Mouse (Mus musculus) ovary, postnatal 36 days (tissue): ENCODE results near the gene Zfp523.
"Not testable (repeated sequence)": the region's sequence is repeated elsewhere in the genome, so short reads cannot be mapped to it uniquely, and the experiment has no call there.

Experiments
- DNase-seq: peaks from one replicate; pipeline ENCODE4 v3.0.0; 2022; ENCODE audit warnings: low spot score, mixed read lengths

The Zfp523 gene

GRCm38 (mm10) chr17:28209457-28210110 lies 32.7 kb downstream of the Zfp523 start:
- DNase-seq, result no peak

GRCm38 (mm10) chr17:28211921-28212341 lies 35.0 kb downstream of the Zfp523 start:
- DNase-seq, result no peak

DNA sequence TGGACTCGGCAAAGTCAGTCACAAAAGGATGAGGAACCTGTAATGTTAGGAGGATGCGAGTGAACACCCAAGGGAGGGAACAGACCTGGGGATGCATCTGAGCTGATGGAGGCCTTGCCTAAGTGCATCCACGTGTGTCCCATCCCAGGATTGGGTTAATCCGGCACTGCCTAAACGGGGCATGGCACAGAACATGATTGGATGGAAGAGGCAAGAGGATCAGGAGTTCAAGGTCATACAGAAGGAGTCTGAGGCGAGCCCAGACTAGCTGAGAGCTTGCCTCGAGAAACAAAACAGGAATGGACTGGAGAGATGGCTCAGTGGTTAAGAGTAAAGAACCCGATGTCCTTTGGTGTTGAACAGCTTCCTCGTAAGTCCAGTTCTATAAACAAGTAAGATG lies 35.5 kb downstream of the Zfp523 start:
- no peak for DNase-seq

- DNase-seq, result no peak
These were observed 36.3 kb downstream of the Zfp523 start for GRCm38 (mm10) chr17:28213236-28213635.

DNA sequence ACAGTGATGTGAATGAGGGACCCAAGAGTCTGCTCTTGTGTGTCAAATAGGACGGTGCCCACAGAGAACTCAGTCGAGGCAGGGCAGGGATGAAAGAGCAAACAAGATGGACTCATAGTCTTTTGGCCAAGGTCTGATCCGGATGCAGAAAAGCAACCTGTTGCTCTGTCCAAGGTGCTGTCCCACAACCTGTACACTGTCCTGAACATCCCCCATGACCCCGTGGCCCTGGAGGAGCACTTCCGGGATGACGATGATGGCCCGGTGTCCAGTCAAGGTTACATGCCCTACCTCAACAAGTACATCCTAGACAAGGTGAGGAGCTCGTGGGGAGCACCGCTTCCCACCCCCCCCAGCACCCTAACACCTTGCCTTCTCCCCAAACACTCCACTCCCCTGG lies 39.9 kb downstream of the Zfp523 start:
- no peak for DNase-seq

- DNase-seq, result no peak
These were observed 41.1 kb downstream of the Zfp523 start for GRCm38 (mm10) chr17:28217721-28218649.

DNA sequence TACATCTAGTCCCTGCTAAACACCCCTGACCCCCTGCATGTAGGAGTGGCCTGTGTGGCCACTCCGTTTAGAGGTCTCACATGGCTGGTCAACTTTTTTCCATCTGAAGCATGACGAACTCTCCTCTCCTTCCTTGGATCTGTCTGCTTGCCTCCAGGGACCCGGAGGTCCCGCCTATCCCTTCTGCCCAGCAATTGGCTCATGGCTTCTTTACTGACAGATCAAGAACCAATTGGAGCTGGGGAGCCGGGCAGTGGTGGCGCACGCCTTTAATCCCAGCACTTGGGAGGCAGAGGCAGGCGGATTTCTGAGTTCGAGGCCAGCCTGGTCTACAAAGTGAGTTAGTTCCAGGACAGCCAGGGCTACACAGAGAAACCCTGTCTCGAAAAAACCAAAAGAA lies 45.5 kb downstream of the Zfp523 start:
- not testable (repeated sequence) for DNase-seq

GRCm38 (mm10) chr17:28223561-28224391 lies 46.8 kb downstream of the Zfp523 start:
- DNase-seq, result peak; percentile 87

- DNase-seq, result no peak
These were observed 47.7 kb downstream of the Zfp523 start for GRCm38 (mm10) chr17:28224615-28225014.

DNA sequence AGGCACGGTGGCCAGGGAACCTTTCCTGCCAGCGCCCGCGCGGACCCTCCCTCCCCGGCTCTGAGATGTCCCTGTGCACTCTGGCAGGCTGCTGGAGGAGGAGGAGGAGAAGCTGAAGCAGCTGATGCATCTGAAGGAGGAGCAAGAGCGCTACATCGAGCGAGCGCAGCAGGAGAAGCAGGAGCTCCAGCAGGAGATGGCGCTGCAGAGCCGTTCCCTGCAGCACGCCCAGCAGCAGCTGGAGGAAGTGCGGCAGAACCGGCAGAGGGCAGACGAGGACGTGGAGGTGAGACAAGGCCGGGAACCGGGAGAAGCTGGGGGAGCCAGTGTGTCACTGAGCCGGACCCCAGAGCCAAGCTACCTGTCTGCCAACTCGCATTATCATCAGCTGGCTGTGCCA lies 49.1 kb downstream of the Zfp523 start:
- DNase-seq, result peak; percentile 94

DNA sequence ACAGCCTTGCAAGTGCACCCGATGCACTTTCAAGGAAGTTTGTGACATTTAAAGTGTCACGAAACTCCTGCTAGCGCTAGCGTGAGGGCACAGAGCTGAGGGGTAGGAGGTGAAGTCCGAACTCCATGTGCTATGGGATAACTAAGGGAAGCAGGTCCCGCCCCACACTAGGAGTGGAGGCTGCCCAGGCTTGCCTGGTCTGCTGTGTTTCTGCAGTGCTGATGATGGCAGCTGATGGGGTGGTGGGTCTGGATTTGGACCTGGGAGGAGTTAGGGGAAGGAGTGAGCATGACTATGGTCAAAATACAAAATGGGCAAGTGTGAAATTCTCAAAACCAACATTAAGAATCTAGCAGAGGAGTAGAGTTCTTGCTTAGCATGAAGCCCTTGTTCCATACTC lies 53.6 kb downstream of the Zfp523 start:
- no peak for DNase-seq

DNA sequence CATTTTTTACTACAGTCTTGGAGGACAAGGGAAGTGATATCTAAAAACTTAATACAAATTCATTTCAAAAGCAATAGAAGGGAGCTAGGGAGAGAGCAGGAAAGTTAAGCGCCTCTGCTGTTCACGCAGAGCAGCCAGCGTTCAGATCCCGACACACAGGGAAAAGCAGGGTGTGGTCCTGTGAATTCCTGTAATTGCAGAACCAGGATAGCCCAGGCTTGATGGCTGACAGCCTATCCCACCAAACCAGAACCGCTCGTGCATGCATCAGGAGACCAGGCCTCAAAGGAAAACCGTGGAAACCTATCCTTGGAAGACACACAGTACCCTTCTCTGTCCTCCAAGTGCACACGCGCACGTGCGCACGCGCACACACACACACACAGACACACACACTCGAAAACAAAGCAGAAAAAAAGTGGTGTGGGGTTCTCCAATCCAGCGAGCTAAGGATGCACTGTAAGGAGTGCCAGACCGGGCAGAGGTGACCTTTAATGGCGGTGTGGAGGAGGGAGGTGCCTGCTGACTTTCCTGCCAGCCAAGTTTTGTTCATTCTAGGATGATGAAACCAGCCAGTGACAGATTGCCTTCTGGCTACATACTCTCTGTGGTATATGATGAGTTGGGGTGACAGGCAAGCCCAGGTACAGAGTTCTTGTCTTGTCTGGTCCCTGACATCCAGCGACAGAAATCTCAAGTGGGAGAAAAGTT lies 54.3 kb downstream of the Zfp523 start:
- no peak for DNase-seq

DNA sequence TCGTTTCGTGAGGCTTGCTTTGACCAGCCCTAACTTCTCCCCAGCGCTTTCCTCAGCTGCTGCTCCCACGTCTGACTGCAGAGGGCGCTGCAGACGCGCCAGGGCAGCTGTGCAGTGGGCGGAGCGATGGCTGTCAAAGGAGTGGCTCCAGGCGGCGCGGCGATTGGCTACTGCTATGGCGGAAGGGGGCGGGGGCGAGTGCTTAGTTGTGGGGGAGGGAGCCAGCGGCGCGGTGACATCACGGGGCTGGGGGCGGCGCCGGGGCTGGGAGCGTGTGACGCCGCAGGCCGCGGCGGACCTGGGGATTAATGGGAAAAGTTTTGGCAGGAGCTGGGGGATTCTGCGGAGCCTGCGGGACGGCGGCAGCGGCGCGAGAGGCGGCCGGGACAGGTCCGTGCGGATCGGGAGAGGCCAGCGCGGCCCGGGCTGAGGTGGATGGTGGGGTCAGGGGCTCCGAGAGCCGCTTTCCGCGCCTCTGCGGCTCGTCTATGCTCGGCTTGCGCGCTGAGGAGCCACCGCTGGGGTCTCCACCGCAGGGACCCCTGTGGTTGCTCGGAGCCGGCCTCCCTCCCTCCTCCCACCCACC lies 55.6 kb downstream of the Zfp523 start, which contains the start of gene Ppard:
Gene Ppard (plus strand): TSS at position 226 of the 586 bp plus-strand sequence.
- DNase-seq, result peak; percentile 99

GRCm38 (mm10) chr17:28233091-28233731 lies 56.3 kb downstream of the Zfp523 start:
- DNase-seq, result peak; percentile 32

GRCm38 (mm10) chr17:28234641-28235040 lies 57.7 kb downstream of the Zfp523 start:
- no peak for DNase-seq

DNA sequence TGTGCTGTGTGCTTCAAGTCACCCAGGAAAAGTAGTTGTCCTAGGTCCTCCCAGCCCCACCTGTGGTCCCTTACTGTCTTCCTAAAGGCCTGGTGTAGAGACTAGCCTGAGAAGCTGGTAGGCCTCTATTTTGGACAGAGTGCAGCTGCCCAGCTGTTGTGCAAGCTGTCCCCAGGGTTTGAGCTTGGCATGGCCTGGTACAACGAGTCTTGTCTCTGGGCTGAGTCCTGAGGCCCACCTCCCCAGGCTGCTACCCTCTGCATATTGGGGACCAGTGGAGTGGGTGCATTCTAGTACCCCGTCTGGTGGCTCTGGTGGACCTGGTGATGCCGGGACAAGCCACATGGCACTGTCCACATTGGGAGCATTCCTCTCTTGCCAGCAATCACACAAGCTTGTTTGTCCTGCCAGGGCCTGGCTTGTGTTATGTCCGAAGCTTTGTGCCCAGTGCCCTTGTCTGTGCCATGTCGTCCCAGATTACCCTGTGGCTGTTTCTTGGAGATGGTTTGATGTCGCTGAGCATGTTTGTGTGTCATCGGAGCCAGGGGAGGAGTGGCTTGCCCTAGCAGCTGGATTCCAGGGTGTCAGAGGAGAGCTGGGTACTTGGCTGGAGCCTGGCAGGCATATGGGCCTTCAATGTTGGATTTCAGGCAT lies 59.2 kb downstream of the Zfp523 start:
- peak; percentile 39 for DNase-seq

GRCm38 (mm10) chr17:28236636-28237015 lies 59.7 kb downstream of the Zfp523 start:
- no peak for DNase-seq

DNA sequence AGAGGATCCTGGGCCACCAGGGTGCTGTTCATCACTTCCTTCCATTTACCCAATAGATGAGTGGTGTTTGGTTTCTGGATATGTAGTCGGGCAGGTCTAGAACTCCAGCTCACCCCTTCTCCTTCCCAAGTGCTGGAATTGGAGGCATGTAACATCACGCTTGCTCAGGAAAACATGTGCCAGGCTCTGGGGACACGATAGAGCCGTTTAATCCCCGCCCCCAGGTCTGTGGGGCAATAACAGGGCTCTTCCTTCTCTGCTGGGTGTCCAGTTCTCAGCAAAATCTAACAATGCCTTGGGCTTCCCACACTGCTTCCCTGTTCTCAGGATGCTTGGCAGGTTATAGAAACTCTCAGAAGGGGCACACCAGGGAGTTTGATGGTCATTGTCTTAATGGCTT lies 60.4 kb downstream of the Zfp523 start:
- DNase-seq, result no peak

DNA sequence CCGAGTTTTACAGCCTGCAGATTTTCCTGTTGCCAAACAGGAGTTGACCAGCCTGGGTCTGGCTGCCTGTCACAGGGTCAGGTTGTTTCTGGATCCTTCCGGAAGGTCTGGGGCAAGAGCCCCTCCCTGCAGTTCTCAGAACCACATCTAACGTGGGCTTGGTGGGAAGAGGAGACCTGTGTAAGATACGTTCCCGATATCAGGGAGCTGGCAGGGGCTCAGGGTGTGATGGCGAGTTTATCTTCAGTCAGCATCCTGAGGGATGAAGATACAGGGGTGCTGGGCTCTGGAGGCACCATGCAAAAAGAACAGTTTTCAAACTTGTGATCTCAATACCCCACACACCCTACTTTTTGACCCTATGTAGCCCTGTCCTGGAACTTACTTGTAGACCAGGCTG lies 60.9 kb downstream of the Zfp523 start:
- DNase-seq, result no peak

- DNase-seq, result no peak
These were observed 63.9 kb downstream of the Zfp523 start for GRCm38 (mm10) chr17:28240846-28241245.
